Mouse (Mus musculus): ENCODE measurements around the gene Gm10260. TPM values are rescaled to one million over a fixed set of nuclear protein-coding genes. Genes with fewer than 3 reads are reported as not detected.

Gm10260 gene
- polyA plus RNA-seq (2012; rRNA removed) = 1.2 and 1.5 TPM in 2 replicates

- 97% methylated on average over 10 of the region's 11 CpGs for WGBS
- TF ChIP-seq CTCF (IDR thresholded peaks at IDR 0.05; ENCODE audit: insufficient read depth, low read length) = no peak
- TF ChIP-seq POLR2A (IDR thresholded peaks at IDR 0.05; ENCODE audit: borderline replicate concordance, extremely low read depth, low read depth, low read length) = no peak
Measured at GRCm38 (mm10) chr13:97760532-97760931, at the start of gene Gm10260. Gene Gm10260 (minus strand): TSS chr13:97760632.

GRCm38 (mm10) chr13:97809828-97810227, 49.4 kb upstream of the Gm10260 start:
- H3K4me3 ChIP-seq (replicated peaks; ENCODE audit: extremely low read depth, low read depth, low read length) = no peak overlapping the region
- 92% methylated on average over 4 of the region's 4 CpGs for WGBS
- H3K4me1 ChIP-seq (ENCODE audit: control insufficient read depth, insufficient read depth, low read length) = no peaks in the 10 kb centered on the region

More at GRCm38 (mm10) chr13:97760532-97760931, at the start of gene Gm10260:
- no peaks in the 10 kb centered on the region for H3K4me1 ChIP-seq (ENCODE audit: control insufficient read depth, insufficient read depth, low read length)
- H3K4me3 ChIP-seq (replicated peaks; ENCODE audit: extremely low read depth, low read depth, low read length) = no peak within 1 kb of the TSS
- DNase-seq = no peak

GRCm38 (mm10) chr13:97805907-97806306, 45.5 kb upstream of the Gm10260 start:
- WGBS = 80% methylated on average over 9 of the region's 9 CpGs
- H3K4me3 ChIP-seq (replicated peaks; ENCODE audit: extremely low read depth, low read depth, low read length) = no peak overlapping the region
- no peak for TF ChIP-seq POLR2A (IDR thresholded peaks at IDR 0.05; ENCODE audit: borderline replicate concordance, extremely low read depth, low read depth, low read length)
- TF ChIP-seq CTCF (IDR thresholded peaks at IDR 0.05; ENCODE audit: insufficient read depth, low read length) = no peak
- no peaks in the 10 kb centered on the region for H3K4me1 ChIP-seq (ENCODE audit: control insufficient read depth, insufficient read depth, low read length)
- DNase-seq = no peak

More at GRCm38 (mm10) chr13:97809828-97810227, 49.4 kb upstream of the Gm10260 start:
- no peak for DNase-seq
- TF ChIP-seq POLR2A (IDR thresholded peaks at IDR 0.05; ENCODE audit: borderline replicate concordance, extremely low read depth, low read depth, low read length) (no peak), CTCF (IDR thresholded peaks at IDR 0.05; ENCODE audit: insufficient read depth, low read length) (no peak)

GRCm38 (mm10) chr13:97802386-97802785, 42.0 kb upstream of the Gm10260 start:
- WGBS = 60% methylated on average over 4 of the region's 4 CpGs
- Histone ChIP-seq H3K4me3 (replicated peaks; ENCODE audit: extremely low read depth, low read depth, low read length) (no peak overlapping the region), H3K4me1 (ENCODE audit: control insufficient read depth, insufficient read depth, low read length) (no peaks in the 10 kb centered on the region)
- TF ChIP-seq POLR2A (IDR thresholded peaks at IDR 0.05; ENCODE audit: borderline replicate concordance, extremely low read depth, low read depth, low read length) (no peak), CTCF (IDR thresholded peaks at IDR 0.05; ENCODE audit: insufficient read depth, low read length) (no peak)
- DNase-seq = no peak

GRCm38 (mm10) chr13:97797462-97797861, 37.0 kb upstream of the Gm10260 start:
- Histone ChIP-seq H3K4me3 (replicated peaks; ENCODE audit: extremely low read depth, low read depth, low read length) (no peak overlapping the region), H3K4me1 (ENCODE audit: control insufficient read depth, insufficient read depth, low read length) (no peaks in the 10 kb centered on the region)
- 84% methylated on average over 5 of the region's 5 CpGs for WGBS
- no peak for TF ChIP-seq POLR2A (IDR thresholded peaks at IDR 0.05; ENCODE audit: borderline replicate concordance, extremely low read depth, low read depth, low read length)
- TF ChIP-seq CTCF (IDR thresholded peaks at IDR 0.05; ENCODE audit: insufficient read depth, low read length) = no peak
- no peak for DNase-seq

GRCm38 (mm10) chr13:97794780-97795179, 34.3 kb upstream of the Gm10260 start:
- TF ChIP-seq CTCF (IDR thresholded peaks at IDR 0.05; ENCODE audit: insufficient read depth, low read length) = no peak
- no peak for TF ChIP-seq POLR2A (IDR thresholded peaks at IDR 0.05; ENCODE audit: borderline replicate concordance, extremely low read depth, low read depth, low read length)
- H3K4me3 ChIP-seq (replicated peaks; ENCODE audit: extremely low read depth, low read depth, low read length) = no peak overlapping the region
- DNase-seq = no peak
- no peaks in the 10 kb centered on the region for H3K4me1 ChIP-seq (ENCODE audit: control insufficient read depth, insufficient read depth, low read length)
- WGBS = 54% methylated on average over 1 of the region's 1 CpGs

GRCm38 (mm10) chr13:97793932-97794331, 33.5 kb upstream of the Gm10260 start:
- DNase-seq = no peak
- TF ChIP-seq POLR2A (IDR thresholded peaks at IDR 0.05; ENCODE audit: borderline replicate concordance, extremely low read depth, low read depth, low read length) (no peak), CTCF (IDR thresholded peaks at IDR 0.05; ENCODE audit: insufficient read depth, low read length) (no peak)
- Histone ChIP-seq H3K4me3 (replicated peaks; ENCODE audit: extremely low read depth, low read depth, low read length) (no peak overlapping the region), H3K4me1 (ENCODE audit: control insufficient read depth, insufficient read depth, low read length) (no peaks in the 10 kb centered on the region)
- WGBS = 68% methylated on average over 1 of the region's 1 CpGs

- no peak for DNase-seq
- Histone ChIP-seq H3K4me1 (ENCODE audit: control insufficient read depth, insufficient read depth, low read length) (no peaks in the 10 kb centered on the region), H3K4me3 (replicated peaks; ENCODE audit: extremely low read depth, low read depth, low read length) (no peak overlapping the region)
- no peak for TF ChIP-seq CTCF (IDR thresholded peaks at IDR 0.05; ENCODE audit: insufficient read depth, low read length)
- TF ChIP-seq POLR2A (IDR thresholded peaks at IDR 0.05; ENCODE audit: borderline replicate concordance, extremely low read depth, low read depth, low read length) = no peak
- 75% methylated on average over 6 of the region's 6 CpGs for WGBS
Measured at GRCm38 (mm10) chr13:97791664-97792063, 31.2 kb upstream of the Gm10260 start.

GRCm38 (mm10) chr13:97789782-97790450, 29.5 kb upstream of the Gm10260 start:
- whole genome bisulfite sequencing = 58% methylated on average over 12 of the region's 12 CpGs
- DNase-seq = no peak
- no peak for TF ChIP-seq CTCF (IDR thresholded peaks at IDR 0.05; ENCODE audit: insufficient read depth, low read length)
- TF ChIP-seq POLR2A (IDR thresholded peaks at IDR 0.05; ENCODE audit: borderline replicate concordance, extremely low read depth, low read depth, low read length) = no peak
- no peaks in the 10 kb centered on the region for H3K4me1 ChIP-seq (ENCODE audit: control insufficient read depth, insufficient read depth, low read length)
- H3K4me3 ChIP-seq (replicated peaks; ENCODE audit: extremely low read depth, low read depth, low read length) = no peak overlapping the region
